Mouse (Mus musculus): ENCODE results near the gene Platr17. TPM values are rescaled to one million over a fixed set of nuclear protein-coding genes. Genes with fewer than 3 reads are reported as not detected.
"Not testable (repeated sequence)": the region's sequence is repeated elsewhere in the genome, so short reads cannot be mapped to it uniquely, and the experiment has no call there.

Platr17 gene
- polyA plus RNA-seq, 1 experiment from 2014 or later, result not detected

DNA sequence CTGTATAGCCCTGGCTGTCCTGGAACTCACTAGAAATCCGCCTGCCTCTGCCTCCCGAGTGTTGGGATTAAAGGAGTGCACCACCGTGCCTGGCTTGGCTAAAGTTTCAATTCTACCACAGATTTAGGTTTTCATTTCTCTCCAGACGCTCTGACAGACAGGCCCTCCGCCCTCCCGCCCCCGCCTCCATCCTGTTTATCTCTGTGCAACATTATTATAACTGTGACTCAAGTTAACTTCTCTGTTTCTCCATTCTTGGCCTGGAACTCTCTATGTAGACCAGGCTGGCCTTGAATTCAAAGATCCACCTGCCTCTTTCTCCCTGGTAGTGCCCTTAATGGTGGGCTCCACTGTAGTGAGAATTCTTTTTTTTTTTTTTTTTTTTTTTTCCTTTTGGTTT is 2.4 kb upstream of the Platr17 start:
- no peak for DNase-seq (ENCODE audit: low read depth, low spot score)
- in situ Hi-C loops (cut with MboI; ENCODE audit: low pct_unique_long_range_greater_than_20kb), result no loop called here
- ATAC-seq, result no peak
- ChIA-PET POLR2A (no interaction called here), CTCF (no interaction called here)
- no peak for TF ChIP-seq CTCF (IDR thresholded peaks at IDR 0.05)
- H3K27me3 ChIP-seq, result no peaks in the 10 kb centered on the region

DNA sequence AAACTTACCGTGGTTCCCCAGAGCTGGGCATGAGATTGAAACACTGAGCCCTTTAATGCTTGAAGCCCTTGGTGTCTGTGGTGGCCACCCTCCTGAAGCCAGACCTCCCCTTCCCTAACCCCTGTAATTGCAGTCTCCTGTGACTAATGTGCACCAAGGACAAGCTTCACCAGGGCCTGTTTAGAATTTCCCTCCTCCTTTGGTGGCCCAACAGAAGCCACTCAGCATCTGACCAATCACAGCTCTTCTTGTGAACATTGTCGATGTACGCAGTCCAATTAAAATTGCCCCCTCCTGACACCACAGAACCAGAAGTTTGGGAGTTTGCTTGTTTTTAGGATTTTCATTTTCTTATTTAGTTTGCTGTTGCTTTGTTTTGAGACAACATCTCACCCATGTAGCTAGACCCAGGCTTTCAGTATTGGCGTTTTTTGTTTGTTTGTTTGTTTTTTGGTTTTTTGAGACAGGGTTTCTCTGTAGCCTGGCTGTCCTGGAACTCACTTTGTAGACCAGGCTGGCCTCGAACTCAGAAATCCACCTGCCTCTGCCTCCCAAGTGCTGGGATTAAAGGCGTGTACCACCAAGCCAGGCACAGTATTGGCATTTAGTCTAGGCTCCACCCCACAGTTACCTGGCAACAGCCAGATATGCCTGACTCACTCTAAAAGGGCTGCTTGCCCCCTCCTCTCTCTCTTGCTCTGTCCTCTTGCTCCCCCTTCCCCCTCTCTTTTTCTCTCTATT is 854 bp upstream of the Platr17 start:
- ATAC-seq; in situ Hi-C loops (cut with MboI; ENCODE audit: low pct_unique_long_range_greater_than_20kb); CTCF ChIA-PET; POLR2A ChIA-PET; DNase-seq (ENCODE audit: low read depth, low spot score); H3K27me3 ChIP-seq: not testable (repeated sequence)

DNA sequence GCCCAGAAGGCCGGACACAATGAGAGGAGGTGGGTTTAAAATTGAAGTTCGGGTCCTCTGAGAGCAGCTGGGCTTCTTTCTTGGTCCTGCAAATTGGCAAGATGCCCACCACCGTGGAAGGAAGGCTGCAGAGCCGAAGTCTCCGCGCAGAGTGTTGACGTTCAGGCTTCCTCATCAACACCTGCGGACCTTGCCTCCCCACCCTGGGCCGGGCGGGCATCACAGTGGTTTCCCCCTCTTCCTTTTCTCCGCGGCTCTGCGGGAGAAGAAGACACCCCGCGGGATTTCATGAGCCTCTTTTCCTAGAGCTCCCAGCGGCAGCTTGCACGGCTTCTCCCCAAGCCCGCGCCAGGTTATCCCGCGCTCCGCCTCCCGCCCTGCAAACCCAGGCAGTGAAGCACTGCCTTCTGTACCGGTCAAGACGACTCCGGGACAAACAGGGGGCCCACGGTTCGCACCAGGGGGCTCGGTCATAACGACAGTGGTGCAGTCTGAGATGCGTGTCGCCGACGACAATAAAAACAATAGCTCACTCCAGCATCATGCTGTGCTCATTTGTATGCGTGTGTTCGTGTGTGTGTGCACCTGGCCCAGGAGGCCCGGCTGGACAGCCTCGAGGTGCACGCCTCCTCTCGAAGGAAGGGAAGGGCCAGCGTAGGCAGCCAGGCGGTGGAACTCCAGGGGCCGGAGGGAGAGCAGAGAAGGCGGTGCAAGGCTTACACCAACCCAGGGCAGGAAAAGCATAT is 3.6 kb downstream of the Platr17 start:
- in situ Hi-C loops (cut with MboI; ENCODE audit: low pct_unique_long_range_greater_than_20kb), result no loop called here

DNA sequence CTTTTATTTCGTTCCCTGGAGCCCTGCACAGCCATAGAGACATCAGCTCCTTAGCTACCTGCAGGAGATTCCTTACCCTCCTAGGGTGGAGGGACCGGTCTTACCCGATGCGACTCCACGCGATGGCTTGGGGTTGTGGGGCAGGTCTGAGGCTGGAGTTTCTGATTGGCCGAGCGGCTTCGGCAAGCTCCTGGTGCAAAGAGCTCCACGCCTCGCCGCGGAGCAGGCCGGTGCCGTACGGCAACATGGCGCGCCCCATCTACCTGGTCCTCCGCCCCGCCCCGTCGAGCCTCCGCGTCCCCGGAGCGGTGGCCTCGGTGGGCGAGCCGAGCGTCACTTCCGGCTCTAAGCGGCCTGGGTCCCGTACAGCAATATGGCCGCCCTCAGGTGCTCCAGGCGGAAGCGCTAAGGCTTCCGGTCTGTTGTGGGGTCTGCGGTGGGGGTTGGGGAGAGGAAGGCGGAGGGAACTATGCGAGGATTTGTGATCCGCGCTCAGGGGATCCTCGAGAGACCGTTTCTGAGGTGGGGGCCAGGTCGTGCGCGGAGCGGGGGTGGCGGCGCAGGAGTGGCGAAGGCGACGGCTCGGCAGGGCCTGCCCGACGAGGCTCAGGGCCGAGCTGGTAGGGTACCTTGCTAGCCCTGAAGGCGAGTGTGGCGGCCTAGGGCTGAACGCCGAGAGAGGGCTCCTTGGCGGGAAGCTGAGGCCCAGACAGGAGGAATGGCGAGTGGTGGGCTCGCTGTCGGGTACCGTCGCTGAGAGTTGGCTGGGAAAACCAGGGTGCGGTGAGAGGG is 4.3 kb downstream of the Platr17 start, which contains the start of gene Daxx:
TSS of gene Daxx (plus strand) at position 338 of the 792 bp plus-strand sequence.
- ChIA-PET CTCF (interaction anchor here (1.5 to 4.9 kb wide), 3 partner anchors 13 to 18 kb away, joined by 3 to 38 read pairs (median 5); partner anchors contain the start of gene Kifc1), POLR2A (interaction anchor here (1.2 to 1.7 kb wide), 3 partner anchors 11 to 46 kb away, joined by 3 to 8 read pairs (median 4); partner anchors contain the start of genes Rps18 and Vps52)
- in situ Hi-C loops (cut with MboI; ENCODE audit: low pct_unique_long_range_greater_than_20kb), result no loop called here
- peak; percentile 96 for ATAC-seq
- TF ChIP-seq CTCF (IDR thresholded peaks at IDR 0.05), result no peak
- DNase-seq (ENCODE audit: low read depth, low spot score), result peak; percentile 89
- no peaks in the 10 kb centered on the region for H3K27me3 ChIP-seq

More for the DNA sequence above, 3.6 kb downstream of the Platr17 start:
- ChIA-PET CTCF (interaction anchor here (0.8 to 4.9 kb wide), 3 partner anchors 12 to 18 kb away, joined by 3 to 38 read pairs (median 3); partner anchors contain the start of gene Kifc1), POLR2A (interaction anchor here (0.5 to 1.7 kb wide), 4 partner anchors 11 to 47 kb away, joined by 3 to 8 read pairs (median 4); partner anchors contain the start of genes Rps18 and Vps52)
- DNase-seq (ENCODE audit: low read depth, low spot score), result no peak
- H3K27me3 ChIP-seq, result no peaks in the 10 kb centered on the region
- TF ChIP-seq CTCF (IDR thresholded peaks at IDR 0.05), result no peak
- ATAC-seq, result peak; percentile 44

DNA sequence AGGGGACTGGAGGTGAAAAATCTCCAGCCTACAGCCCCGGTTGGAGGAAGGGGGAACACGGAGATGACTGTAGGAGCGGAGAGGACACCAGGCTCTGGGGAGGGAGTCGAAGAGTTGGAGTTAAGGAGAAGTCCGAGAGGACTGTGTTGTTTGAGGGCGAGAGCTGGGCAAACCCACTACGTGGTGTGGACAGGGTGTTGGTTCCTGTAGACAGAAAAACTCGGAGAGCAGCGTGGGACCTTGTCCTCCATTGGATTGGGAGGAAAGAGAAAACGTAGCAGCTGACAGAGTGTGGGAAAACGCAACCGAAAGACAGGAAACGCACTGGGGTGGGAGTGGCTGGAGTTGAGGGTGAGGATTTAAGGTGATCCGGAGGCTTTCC is 4.9 kb downstream of the Platr17 start:
- peak; percentile 10 for ATAC-seq
- in situ Hi-C loops (cut with MboI; ENCODE audit: low pct_unique_long_range_greater_than_20kb), result no loop called here
- no peak for TF ChIP-seq CTCF (IDR thresholded peaks at IDR 0.05)

DNA sequence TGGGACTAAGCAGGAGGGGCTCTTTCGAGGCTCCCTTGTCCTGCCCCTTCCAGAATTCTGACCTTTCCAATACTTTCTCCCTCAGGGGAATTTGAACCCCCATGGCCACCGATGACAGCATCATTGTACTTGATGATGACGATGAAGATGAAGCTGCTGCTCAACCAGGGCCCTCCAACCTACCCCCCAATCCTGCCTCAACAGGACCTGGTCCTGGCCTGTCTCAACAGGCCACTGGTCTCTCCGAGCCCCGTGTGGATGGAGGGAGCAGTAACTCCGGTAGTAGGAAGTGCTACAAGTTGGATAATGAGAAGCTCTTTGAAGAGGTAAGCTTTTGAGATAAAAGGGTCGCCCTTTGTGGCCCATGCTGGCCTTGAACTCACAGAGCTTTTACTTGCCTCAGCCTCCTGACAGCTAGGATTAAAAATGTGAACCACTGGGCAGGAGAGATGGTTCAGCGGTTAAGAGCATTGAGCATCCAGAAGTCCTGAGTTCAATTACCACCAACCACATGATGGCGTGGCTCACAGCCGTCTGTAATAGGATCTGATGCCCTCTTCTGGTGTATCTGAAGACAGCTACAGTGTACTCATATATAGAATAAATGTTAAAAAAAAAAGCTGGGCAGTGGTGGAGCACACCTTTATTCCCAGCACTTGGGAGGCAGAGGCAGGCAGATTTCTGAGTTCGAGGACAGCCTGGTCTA is 5.6 kb downstream of the Platr17 start:
- DNase-seq (ENCODE audit: low read depth, low spot score) (no peak), ATAC-seq (no peak)
- in situ Hi-C loops (cut with MboI; ENCODE audit: low pct_unique_long_range_greater_than_20kb), result no loop called here
- no peaks in the 10 kb centered on the region for H3K27me3 ChIP-seq
- ChIA-PET POLR2A (interaction anchor here (1.0 kb wide), 1 partner anchor 19 kb away, joined by 3 read pairs; the partner anchor contains the start of gene Rgl2), CTCF (interaction anchor here (1.3 to 4.9 kb wide), 3 partner anchors 14 to 20 kb away, joined by 4 to 38 read pairs (median 5); no protein-coding TSS in a partner anchor)
- no peak for TF ChIP-seq CTCF (IDR thresholded peaks at IDR 0.05)

More for the DNA sequence above, 4.9 kb downstream of the Platr17 start:
- no peaks in the 10 kb centered on the region for H3K27me3 ChIP-seq
- POLR2A ChIA-PET, result interaction anchor here (1.7 kb wide), 1 partner anchor 45 kb away, joined by 8 read pairs; the partner anchor contains the start of genes Rps18 and Vps52
- DNase-seq (ENCODE audit: low read depth, low spot score), result no peak
- CTCF ChIA-PET, result interaction anchor here (1.3 to 4.9 kb wide), 3 partner anchors 13 to 19 kb away, joined by 4 to 38 read pairs (median 5); no protein-coding TSS in a partner anchor

DNA sequence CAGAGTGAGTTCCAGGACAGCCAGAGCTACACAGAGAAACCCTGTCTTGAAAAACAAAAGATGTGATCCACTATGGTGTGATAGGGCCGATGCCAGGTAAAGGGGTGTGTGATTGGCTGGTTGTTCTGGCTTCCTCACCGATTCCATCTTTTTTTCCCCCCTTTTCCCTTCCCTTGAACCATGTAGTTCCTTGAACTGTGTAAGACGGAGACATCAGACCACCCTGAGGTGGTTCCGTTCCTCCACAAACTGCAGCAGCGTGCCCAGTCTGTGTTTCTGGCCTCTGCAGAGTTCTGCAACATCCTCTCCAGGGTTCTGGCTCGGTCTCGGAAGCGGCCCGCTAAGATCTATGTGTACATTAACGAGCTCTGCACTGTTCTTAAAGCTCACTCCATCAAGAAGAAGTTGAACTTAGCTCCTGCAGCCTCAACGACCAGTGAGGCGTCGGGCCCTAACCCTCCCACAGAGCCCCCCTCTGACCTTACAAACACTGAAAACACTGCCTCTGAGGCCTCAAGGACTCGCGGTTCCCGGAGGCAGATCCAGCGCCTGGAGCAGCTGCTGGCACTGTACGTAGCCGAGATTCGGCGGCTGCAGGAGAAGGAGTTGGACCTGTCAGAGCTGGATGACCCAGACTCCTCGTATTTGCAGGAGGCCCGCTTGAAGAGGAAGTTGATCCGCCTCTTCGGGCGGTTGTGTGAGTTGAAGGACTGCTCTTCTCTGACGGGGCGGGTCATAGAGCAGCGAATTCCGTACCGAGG is 6.3 kb downstream of the Platr17 start:
- no peak for ATAC-seq
- no peak for TF ChIP-seq CTCF (IDR thresholded peaks at IDR 0.05)
- ChIA-PET POLR2A (interaction anchor here (1.0 kb wide), 1 partner anchor 18 kb away, joined by 3 read pairs; the partner anchor contains the start of gene Rgl2), CTCF (interaction anchor here (1.3 to 4.9 kb wide), 3 partner anchors 15 to 20 kb away, joined by 4 to 38 read pairs (median 5); no protein-coding TSS in a partner anchor)
- H3K27me3 ChIP-seq, result no peaks in the 10 kb centered on the region
- in situ Hi-C loops (cut with MboI; ENCODE audit: low pct_unique_long_range_greater_than_20kb), result no loop called here
- no peak for DNase-seq (ENCODE audit: low read depth, low spot score)

DNA sequence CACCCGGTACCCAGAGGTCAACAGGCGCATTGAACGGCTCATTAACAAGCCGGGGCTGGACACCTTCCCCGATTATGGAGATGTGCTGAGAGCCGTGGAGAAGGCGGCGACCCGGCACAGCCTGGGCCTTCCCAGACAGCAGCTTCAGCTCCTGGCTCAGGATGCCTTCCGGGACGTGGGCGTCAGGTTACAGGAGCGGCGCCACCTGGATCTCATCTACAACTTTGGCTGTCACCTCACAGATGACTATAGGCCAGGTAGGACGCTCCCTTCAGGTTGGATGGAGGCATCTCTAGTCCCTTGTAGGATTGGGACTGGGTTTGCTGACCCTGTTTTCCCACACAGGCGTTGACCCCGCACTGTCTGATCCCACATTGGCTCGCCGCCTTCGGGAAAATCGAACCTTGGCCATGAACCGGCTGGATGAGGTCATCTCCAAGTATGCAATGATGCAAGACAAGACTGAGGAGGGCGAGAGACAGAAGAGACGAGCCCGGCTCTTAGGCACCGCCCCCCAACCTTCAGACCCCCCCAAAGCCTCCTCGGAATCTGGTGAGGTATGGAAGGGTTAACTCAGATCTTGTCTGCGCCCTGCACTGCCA is 7.0 kb downstream of the Platr17 start:
- in situ Hi-C loops (cut with MboI; ENCODE audit: low pct_unique_long_range_greater_than_20kb), result no loop called here
- no peaks in the 10 kb centered on the region for H3K27me3 ChIP-seq
- DNase-seq (ENCODE audit: low read depth, low spot score) (no peak), ATAC-seq (no peak)
- ChIA-PET POLR2A (interaction anchor here (0.6 to 1.0 kb wide), 2 partner anchors 18 to 90 kb away, joined by 3 read pairs; partner anchors contain the start of gene Rgl2), CTCF (no interaction called here)
- TF ChIP-seq CTCF (IDR thresholded peaks at IDR 0.05), result no peak

Data from Patski (cell line).